Mouse (Mus musculus) bone marrow, adult 2 months (tissue): ENCODE measurements around the gene Cdan1. TPM values are rescaled to one million over a fixed set of nuclear protein-coding genes. Genes with fewer than 3 reads are reported as not detected.
A peak's percentile ranks its signal among the peaks of the same experiment; 100 is the strongest.

Experiments used
- H3K27ac ChIP-seq: fragments of 200-500 bp; 2 replicates; pipeline ENCODE4 v1.5.1; 2012; ENCODE audit warnings: low read depth, mild to moderate bottlenecking, control low read depth, inconsistent platforms, low read length; ENCODE audit not compliant: control insufficient read depth, poor library complexity, insufficient read depth
- H3K4me1 ChIP-seq: fragments of 200-500 bp; 2 replicates; pipeline ENCODE4 v1.6.1; 2011; ENCODE audit warnings: low read length; ENCODE audit not compliant: control insufficient read depth, insufficient read depth
- H3K4me3 ChIP-seq: fragments of 200-500 bp; replicated peaks from 2 replicates; pipeline ENCODE3; 2011; ENCODE audit warnings: mild to moderate bottlenecking, low read depth, low read length, control low read depth; ENCODE audit not compliant: control insufficient read depth
- CTCF ChIP-seq: fragments of 200-500 bp; IDR thresholded peaks from 2 replicates; pipeline ENCODE4 v1.5.1; 2011; ENCODE audit warnings: low read length, control low read depth; ENCODE audit not compliant: control insufficient read depth, insufficient read depth
- POLR2A ChIP-seq: fragments of 200-500 bp; IDR thresholded peaks from 2 replicates; pipeline ENCODE4 v1.6.1; 2011; ENCODE audit warnings: low read depth, mild to moderate bottlenecking, control low read depth, low read length, borderline replicate concordance; ENCODE audit not compliant: control insufficient read depth
- WGBS: fragments of 180-500 bp; shearing (Covaris S2); methylation state at CpG from one replicate; pipeline ENCODE4 v1.1.7; 2018; 5-methylcytosine and 5-hydroxymethylcytosine counted together
- polyA plus RNA-seq: library from polyadenylated mRNA; stranded (reverse); fragments of >200 nt; gene quantifications from 2 replicates; pipeline ENCODE4 v1.2.4, GENCODE M21; 2011; ENCODE audit warnings: low replicate concordance; ENCODE audit not compliant: missing spikeins, insufficient read depth, insufficient read length

Cdan1 gene
- polyA plus RNA-seq, 1 experiment: 25.6 TPM

DNA sequence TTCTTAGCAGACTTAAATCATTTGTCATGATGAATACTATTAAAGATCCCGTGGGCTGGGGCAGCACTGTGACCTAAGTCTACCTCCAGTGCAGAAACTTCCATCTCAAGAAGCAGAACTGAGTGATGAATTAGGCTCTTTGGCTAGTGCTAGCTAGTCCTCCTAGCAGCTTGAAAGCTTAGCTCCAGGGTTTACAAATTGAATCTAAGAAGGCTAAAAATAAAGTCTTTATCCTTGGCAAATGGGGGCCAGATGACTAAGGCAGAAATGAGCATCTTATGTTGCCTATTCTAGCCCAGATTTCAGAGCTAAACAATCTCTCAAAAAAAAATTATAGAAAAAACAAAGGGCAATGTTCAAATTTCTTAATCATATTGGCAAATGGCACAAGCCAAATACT lies 10.8 kb upstream of the Cdan1 start:
- Histone ChIP-seq H3K4me3 (no peak overlapping the region), H3K27ac (no peak overlapping the region), H3K4me1 (no peaks in the 10 kb centered on the region)
- no peak for TF ChIP-seq POLR2A
- 71% methylated on average over 1 of the region's 1 CpGs for WGBS

DNA sequence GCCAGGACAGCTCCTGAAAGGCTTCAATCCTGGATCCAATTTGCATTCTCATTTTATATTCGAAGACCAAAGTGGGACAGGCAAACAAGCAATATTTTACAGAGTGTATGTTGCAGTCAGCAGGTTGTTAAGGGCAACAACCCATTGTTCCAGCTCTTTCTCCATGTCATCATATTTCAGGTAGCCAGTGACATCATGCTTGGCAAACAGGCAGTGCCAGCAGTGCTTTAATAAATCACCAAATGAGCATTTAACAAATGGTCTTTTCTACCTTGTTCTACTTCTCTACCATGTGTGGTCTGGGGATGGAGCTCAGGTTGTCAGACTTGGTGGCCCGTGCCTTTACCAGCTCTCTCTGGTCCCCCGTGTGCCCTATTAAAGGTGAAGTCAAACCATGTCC lies 8.2 kb upstream of the Cdan1 start:
- whole genome bisulfite sequencing: 86% methylated on average over 3 of the region's 3 CpGs

DNA sequence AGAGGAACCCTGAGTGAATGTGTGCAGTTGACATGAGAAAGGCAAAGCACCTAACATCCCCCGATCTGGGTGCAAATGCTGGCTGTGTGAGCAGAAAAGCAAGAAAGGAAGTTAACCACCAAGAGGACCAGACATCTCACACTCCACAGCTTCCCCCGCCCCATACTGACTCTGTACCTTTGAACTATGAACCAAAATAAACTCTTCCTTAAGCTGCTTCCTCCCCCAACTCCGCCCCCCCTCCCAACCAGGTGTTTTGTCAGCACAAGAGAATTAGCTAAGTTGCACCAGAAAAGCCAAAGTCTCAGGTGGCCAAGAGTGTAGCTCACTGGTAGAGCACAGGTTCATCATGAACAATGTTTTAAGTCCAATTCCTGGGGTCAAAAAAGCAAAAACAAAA lies 3.2 kb upstream of the Cdan1 start:
- no peak for TF ChIP-seq CTCF
- TF ChIP-seq POLR2A: no peak
- H3K27ac ChIP-seq: no peak overlapping the region
- no peak overlapping the region for H3K4me3 ChIP-seq
- 63% methylated on average over 3 of the region's 3 CpGs for WGBS
- H3K4me1 ChIP-seq: no peaks in the 10 kb centered on the region; the same call in 1 of the 2 replicates

More for the DNA sequence above, 8.2 kb upstream of the Cdan1 start:
- Histone ChIP-seq H3K4me3 (no peak overlapping the region), H3K4me1 (no peaks in the 10 kb centered on the region), H3K27ac (no peak overlapping the region)
- TF ChIP-seq CTCF (no peak), POLR2A (no peak)

GRCm38 (mm10) chr2:120852626-120853025 lies 2.7 kb upstream of the Cdan1 start:
- 28% methylated on average over 1 of the region's 1 CpGs for WGBS
- no peak overlapping the region for H3K27ac ChIP-seq
- H3K4me3 ChIP-seq: no peak overlapping the region
- H3K4me1 ChIP-seq: no peaks in the 10 kb centered on the region; the same call in 1 of the 2 replicates
- TF ChIP-seq POLR2A (no peak), CTCF (no peak)

- TF ChIP-seq CTCF (no peak), POLR2A (no peak)
- Histone ChIP-seq H3K27ac (0 out of 2 replicates have a peak within 1 kb of the TSS, but pooled peaks have one; percentile 20), H3K4me1 (no peaks in the 10 kb centered on the region; the same call in 1 of the 2 replicates), H3K4me3 (peak within 1 kb of the TSS; percentile 64)
- WGBS: under 1% methylated on average over 39 of the region's 39 CpGs
Observed at GRCm38 (mm10) chr2:120850424-120851082, 625 bp upstream of the Cdan1 start, which contains the start of gene Ttbk2. Gene Ttbk2, minus strand, starts transcription at chr2:120850604.

DNA sequence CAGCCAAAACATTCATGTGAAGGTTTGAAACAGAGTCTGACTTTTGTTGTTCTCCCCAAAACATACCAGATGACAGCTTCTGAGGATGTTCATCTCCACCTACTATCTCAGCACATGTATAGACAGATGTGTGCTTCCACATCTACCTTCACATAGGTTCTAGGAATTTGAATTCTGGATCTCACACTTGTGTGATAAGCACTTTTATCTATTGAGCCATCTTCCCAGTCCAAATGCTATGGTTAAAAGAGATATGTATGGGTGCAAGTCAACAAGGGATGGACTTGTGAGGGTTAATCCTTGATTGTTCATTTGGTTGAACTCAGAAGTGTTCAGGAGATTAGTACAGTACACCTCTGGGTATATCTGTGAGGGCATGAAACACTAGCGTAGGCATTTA lies 4.6 kb downstream of the Cdan1 start:
- 83% methylated on average over 1 of the region's 1 CpGs for WGBS
- no peak overlapping the region for H3K4me3 ChIP-seq
- TF ChIP-seq POLR2A (no peak), CTCF (no peak)
- no peaks in the 10 kb centered on the region for H3K4me1 ChIP-seq
- H3K27ac ChIP-seq: no peak overlapping the region

DNA sequence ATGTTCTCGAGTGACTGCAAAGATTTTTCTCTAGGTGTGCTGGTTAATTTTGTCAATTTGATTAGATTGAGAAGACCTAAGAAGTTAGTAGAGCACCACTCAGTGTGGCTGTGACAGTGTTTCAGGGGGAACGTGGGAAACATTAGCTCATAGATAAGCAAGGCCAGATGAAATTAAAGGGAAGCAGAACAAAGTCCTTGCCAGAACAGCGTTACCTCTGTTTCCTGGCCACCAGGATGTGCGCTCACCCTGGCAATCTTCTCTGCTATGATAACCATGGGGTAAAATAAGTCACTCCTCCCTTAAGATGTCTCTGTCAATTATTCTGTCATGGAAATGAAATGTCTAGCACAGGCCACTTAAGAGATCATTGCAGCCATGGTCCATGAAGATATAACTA lies 5.9 kb downstream of the Cdan1 start:
- no peak for TF ChIP-seq POLR2A
- TF ChIP-seq CTCF: no peak
- H3K4me1 ChIP-seq: no peaks in the 10 kb centered on the region
- H3K27ac ChIP-seq: no peak overlapping the region
- 31% methylated on average over 4 of the region's 4 CpGs for WGBS
- no peak overlapping the region for H3K4me3 ChIP-seq

GRCm38 (mm10) chr2:120841211-120841610 lies 8.7 kb downstream of the Cdan1 start:
- no peak for TF ChIP-seq CTCF
- no peak for TF ChIP-seq POLR2A
- WGBS: 80% methylated on average over 1 of the region's 1 CpGs

DNA sequence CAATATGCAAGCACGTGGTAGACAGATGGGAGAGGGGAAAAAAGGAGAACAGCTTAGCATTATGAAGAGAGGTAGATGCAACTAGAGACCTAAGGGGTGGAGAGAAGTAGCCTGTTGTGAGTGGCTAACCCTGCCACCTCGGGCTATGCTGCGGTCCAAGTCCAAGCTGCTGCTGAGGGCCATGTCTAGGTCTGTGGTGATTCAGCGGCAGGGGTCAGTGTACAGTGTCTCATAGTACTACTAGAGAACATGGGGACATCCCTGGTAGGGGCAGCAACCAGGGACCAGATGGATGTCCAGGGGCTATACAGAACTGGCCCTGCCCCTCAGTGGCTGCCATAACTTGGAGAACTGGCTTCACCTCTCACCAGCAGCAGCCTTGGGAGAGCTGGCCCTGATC lies 14.8 kb downstream of the Cdan1 start:
- Histone ChIP-seq H3K4me1 (no peaks in the 10 kb centered on the region), H3K4me3 (no peak overlapping the region), H3K27ac (no peak overlapping the region)
- no peak for TF ChIP-seq CTCF
- no peak for TF ChIP-seq POLR2A
- 76% methylated on average over 4 of the region's 4 CpGs for WGBS

More at GRCm38 (mm10) chr2:120841211-120841610, 8.7 kb downstream of the Cdan1 start:
- no peaks in the 10 kb centered on the region for H3K4me1 ChIP-seq
- H3K27ac ChIP-seq: no peak overlapping the region
- no peak overlapping the region for H3K4me3 ChIP-seq
